Mouse (Mus musculus) liver, postnatal 0 days (tissue): Measurements from ENCODE around the gene Ptpn4. TPM values are rescaled to one million over a fixed set of nuclear protein-coding genes. Genes with fewer than 3 reads are reported as not detected.

ENCODE experiments used
- ATAC-seq: fragments of 200-750 bp; cut with Nextera tagmentation; 2 replicates; pipeline ENCODE4 v1.8.0; 2017; ENCODE audit warnings: mild to moderate bottlenecking, moderate library complexity
- DNase-seq: peaks from one replicate; pipeline ENCODE4 v3.0.0-alpha.2; 2016
- H3K27ac ChIP-seq: fragments of 300-500 bp; sonication (generic); 2 replicates; pipeline ENCODE4 v1.5.1; 2014; ENCODE audit warnings: antibody characterized with exemption, moderate library complexity, mild to moderate bottlenecking, low read depth
- H3K27me3 ChIP-seq: fragments of 300-500 bp; sonication (generic); 2 replicates; pipeline ENCODE4 v1.6.1; 2014; ENCODE audit warnings: low read length, control low read depth, mixed read lengths; ENCODE audit not compliant: insufficient read depth
- H3K36me3 ChIP-seq: fragments of 300-500 bp; sonication (generic); replicated peaks from 2 replicates; pipeline ENCODE4 v1.6.1; 2014; ENCODE audit warnings: mild to moderate bottlenecking, control low read depth, low read length, moderate library complexity, mixed read lengths; ENCODE audit not compliant: insufficient read depth
- H3K4me1 ChIP-seq: fragments of 300-500 bp; sonication (generic); 2 replicates; pipeline ENCODE4 v1.6.1; 2014; ENCODE audit warnings: antibody characterized with exemption, mild to moderate bottlenecking, control low read depth; ENCODE audit not compliant: insufficient read depth
- H3K4me2 ChIP-seq: fragments of 300-500 bp; sonication (generic); 2 replicates; pipeline ENCODE4 v1.6.1; 2014; ENCODE audit warnings: low read depth, mild to moderate bottlenecking, low read length, moderate library complexity, mixed read lengths
- H3K4me3 ChIP-seq: fragments of 300-500 bp; sonication (generic); 2 replicates; pipeline ENCODE4 v1.5.1; 2014; ENCODE audit warnings: low read depth, low read length
- H3K9ac ChIP-seq: fragments of 300-500 bp; sonication (generic); replicated peaks from 2 replicates; pipeline ENCODE4 v1.6.1; 2014; ENCODE audit warnings: mild to moderate bottlenecking, moderate library complexity
- H3K9me3 ChIP-seq: fragments of 300-500 bp; sonication (generic); 2 replicates; pipeline ENCODE4 v1.6.1; 2016; ENCODE audit warnings: mild to moderate bottlenecking, control low read depth, low read length, mixed read lengths
- CTCF ChIP-seq: sonication (generic); IDR thresholded peaks from 2 replicates; pipeline ENCODE4 v1.5.1; 2016; ENCODE audit warnings: antibody characterized with exemption, low read depth
- EP300 ChIP-seq: IDR thresholded peaks from 2 replicates; pipeline ENCODE4 v1.6.1; 2016; ENCODE audit warnings: antibody characterized with exemption, low read depth, mild to moderate bottlenecking
- WGBS: fragments of 180-500 bp; shearing (Covaris S2); extraction: QIAGEN DNeasy Blood & Tissue Kit; methylation state at CpG from one replicate; pipeline ENCODE4 v1.1.7; 2014; ENCODE audit not compliant: insufficient replicate concordance; 5-methylcytosine and 5-hydroxymethylcytosine counted together
- polyA plus RNA-seq: library from polyadenylated mRNA; unstranded; fragments of >200 nt; fragmentation: Nextera tagmentation; extraction: Ambion mirVana; gene quantifications from 2 replicates; pipeline ENCODE4 v1.2.1, GENCODE M21; 2015

Gene Ptpn4
- polyA plus RNA-seq, 1 experiment from 2014 or later, result 1.7 TPM

GRCm38 (mm10) chr1:119867300-119867699 is 29.9 kb upstream of the Ptpn4 start:
- no peak for ATAC-seq
- TF ChIP-seq CTCF, result no peak
- TF ChIP-seq EP300, result no peak

DNA sequence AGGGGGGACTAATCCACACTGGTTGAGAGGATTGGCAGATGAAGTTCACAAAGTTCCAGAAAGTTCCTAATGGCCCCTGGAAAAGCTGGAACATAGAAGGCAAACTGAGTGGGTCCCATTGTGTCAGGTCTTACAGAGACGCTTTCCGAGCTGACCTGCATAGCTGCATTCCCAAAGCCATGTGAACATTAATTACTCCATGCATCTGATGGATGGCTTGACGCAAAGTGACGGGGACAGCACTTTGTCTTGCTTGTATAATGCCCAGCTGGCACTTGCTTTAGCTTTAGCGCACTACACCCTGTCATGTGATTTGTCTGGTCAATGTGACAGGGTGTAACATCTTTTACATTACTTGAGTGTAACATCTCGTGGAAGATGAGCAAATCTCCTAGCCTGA is 27.9 kb upstream of the Ptpn4 start:
- Histone ChIP-seq H3K36me3 (no peaks in the 10 kb centered on the region), H3K4me3 (no peak overlapping the region), H3K27ac (no peak overlapping the region), H3K4me1 (no peaks in the 10 kb centered on the region), H3K4me2 (no peak overlapping the region), H3K9me3 (no peaks in the 10 kb centered on the region), H3K9ac (no peak overlapping the region), H3K27me3 (no peaks in the 10 kb centered on the region)
- TF ChIP-seq EP300 (no peak), CTCF (no peak)
- DNase-seq (no peak), ATAC-seq (no peak)
- WGBS, result 82% methylated on average over 6 of the region's 6 CpGs

More at GRCm38 (mm10) chr1:119867300-119867699, 29.9 kb upstream of the Ptpn4 start:
- WGBS, result 76% methylated on average over 2 of the region's 2 CpGs
- Histone ChIP-seq H3K27ac (no peak overlapping the region), H3K36me3 (no peaks in the 10 kb centered on the region), H3K4me3 (no peak overlapping the region), H3K4me1 (no peaks in the 10 kb centered on the region), H3K9me3 (no peaks in the 10 kb centered on the region), H3K9ac (no peak overlapping the region), H3K27me3 (no peaks in the 10 kb centered on the region), H3K4me2 (no peak overlapping the region)
- DNase-seq, result no peak

- no peak for ATAC-seq
- Histone ChIP-seq H3K4me1 (no peaks in the 10 kb centered on the region), H3K9ac (no peak overlapping the region), H3K27me3 (no peaks in the 10 kb centered on the region), H3K4me3 (no peak overlapping the region), H3K4me2 (no peak overlapping the region), H3K9me3 (no peaks in the 10 kb centered on the region), H3K27ac (no peak overlapping the region), H3K36me3 (no peaks in the 10 kb centered on the region)
- DNase-seq, result no peak
- TF ChIP-seq EP300, result no peak
- TF ChIP-seq CTCF, result no peak
- 67% methylated on average over 7 of the region's 7 CpGs for WGBS
Measured at GRCm38 (mm10) chr1:119863507-119864296, 26.3 kb upstream of the Ptpn4 start.

DNA sequence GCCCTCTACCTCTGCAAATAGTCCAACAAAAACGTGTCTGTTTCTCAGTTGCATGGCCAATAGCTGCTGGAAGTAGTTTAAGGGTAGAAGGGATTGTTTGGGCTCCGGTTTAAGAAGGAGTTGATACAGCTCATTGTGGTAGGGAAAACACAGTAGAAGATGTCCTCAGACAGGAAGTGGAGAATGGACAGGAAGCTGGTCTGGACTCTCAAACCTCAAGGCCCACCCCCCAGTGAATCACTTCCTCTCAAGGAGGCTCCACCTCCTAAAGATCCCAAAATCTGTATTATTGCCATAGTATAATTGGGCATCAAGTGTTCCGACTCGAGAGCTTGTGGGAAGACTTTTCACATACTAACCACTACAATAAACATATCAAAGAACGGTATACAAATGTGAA is 22.2 kb upstream of the Ptpn4 start:
- Histone ChIP-seq H3K4me1 (no peaks in the 10 kb centered on the region), H3K36me3 (no peaks in the 10 kb centered on the region), H3K9ac (no peak overlapping the region), H3K4me2 (no peak overlapping the region), H3K27ac (no peak overlapping the region), H3K27me3 (no peaks in the 10 kb centered on the region), H3K4me3 (no peak overlapping the region), H3K9me3 (no peaks in the 10 kb centered on the region)
- TF ChIP-seq EP300 (no peak), CTCF (no peak)
- ATAC-seq (no peak), DNase-seq (no peak)
- WGBS, result 71% methylated on average over 5 of the region's 5 CpGs

- no peaks in the 10 kb centered on the region for H3K4me1 ChIP-seq
- H3K27me3 ChIP-seq, result no peaks in the 10 kb centered on the region
- no peaks in the 10 kb centered on the region for H3K9me3 ChIP-seq
- no peak overlapping the region for H3K27ac ChIP-seq
- TF ChIP-seq EP300 (no peak), CTCF (no peak)
- H3K4me2 ChIP-seq, result no peak overlapping the region
- no peak overlapping the region for H3K9ac ChIP-seq
- H3K4me3 ChIP-seq, result no peak overlapping the region
- no peaks in the 10 kb centered on the region for H3K36me3 ChIP-seq
- ATAC-seq, result no peak
- DNase-seq, result no peak
- 68% methylated on average over 5 of the region's 5 CpGs for WGBS
Measured at GRCm38 (mm10) chr1:119852980-119853379, 15.6 kb upstream of the Ptpn4 start.

DNA sequence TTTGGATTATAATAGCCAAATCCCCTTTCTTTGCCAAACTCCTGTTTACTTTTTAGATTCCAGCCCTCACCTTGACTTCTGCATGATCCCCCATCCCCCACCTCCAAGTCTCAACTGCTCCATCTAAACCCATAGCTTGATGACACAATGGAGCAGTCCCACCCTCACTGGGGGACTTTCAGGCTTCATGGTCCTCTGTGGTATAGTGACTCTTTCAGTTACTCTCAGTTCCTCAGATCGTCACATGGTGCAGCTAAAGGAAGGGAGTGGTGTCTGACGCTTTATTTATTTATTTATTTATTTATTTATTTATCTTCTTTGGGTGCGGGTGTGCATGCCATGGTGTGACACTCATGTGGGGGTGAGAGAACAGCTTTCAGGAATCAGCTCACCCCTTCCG is 14.9 kb upstream of the Ptpn4 start:
- Histone ChIP-seq H3K36me3 (no peaks in the 10 kb centered on the region), H3K9me3 (no peaks in the 10 kb centered on the region), H3K4me2 (no peak overlapping the region), H3K27ac (no peak overlapping the region), H3K4me1 (no peaks in the 10 kb centered on the region), H3K9ac (no peak overlapping the region), H3K4me3 (no peak overlapping the region), H3K27me3 (no peaks in the 10 kb centered on the region)
- WGBS, result 67% methylated on average over 4 of the region's 4 CpGs
- no peak for TF ChIP-seq EP300
- TF ChIP-seq CTCF, result no peak
- ATAC-seq (no peak), DNase-seq (no peak)
